Mouse (Mus musculus) right cerebral cortex, postnatal 25 days (tissue): Measurements from ENCODE around the gene Zfp566.
A peak's percentile ranks its signal among the peaks of the same experiment; 100 is the strongest.
"Not testable (repeated sequence)": the region's sequence is repeated elsewhere in the genome, so short reads cannot be mapped to it uniquely, and the experiment has no call there.

Experiments used
- DNase-seq: peaks from one replicate; pipeline ENCODE4 v3.0.0; 2022

Zfp566 gene

GRCm38 (mm10) chr7:30090092-30090969 is at the start of gene Zfp566, which contains the start of gene Gm26920:
Zfp566 (minus strand) TSS chr7:30090527.
Gm26920 (minus strand) TSS chr7:30090410.
- peak; percentile 96 for DNase-seq

DNA sequence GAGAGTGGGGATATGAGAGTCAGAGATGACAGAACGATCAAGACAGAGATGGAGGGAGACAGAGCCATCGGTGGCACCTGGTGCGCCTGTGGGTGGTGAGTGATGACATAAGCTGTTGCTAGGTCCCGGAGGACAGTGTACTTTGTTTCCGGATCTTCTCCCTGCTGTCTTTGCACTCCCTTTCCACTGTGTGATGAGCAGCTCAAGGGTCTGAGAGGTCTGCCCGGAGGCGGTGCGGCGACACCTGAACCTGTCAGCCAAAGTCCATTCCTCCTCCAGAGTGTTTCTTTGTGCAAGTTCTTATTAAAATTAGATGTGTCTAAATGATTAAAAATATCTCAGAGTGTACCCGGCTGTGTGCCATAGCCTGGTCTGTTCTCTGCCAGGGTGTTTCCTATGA is 46.5 kb upstream of the Zfp566 start:
- DNase-seq: no peak

DNA sequence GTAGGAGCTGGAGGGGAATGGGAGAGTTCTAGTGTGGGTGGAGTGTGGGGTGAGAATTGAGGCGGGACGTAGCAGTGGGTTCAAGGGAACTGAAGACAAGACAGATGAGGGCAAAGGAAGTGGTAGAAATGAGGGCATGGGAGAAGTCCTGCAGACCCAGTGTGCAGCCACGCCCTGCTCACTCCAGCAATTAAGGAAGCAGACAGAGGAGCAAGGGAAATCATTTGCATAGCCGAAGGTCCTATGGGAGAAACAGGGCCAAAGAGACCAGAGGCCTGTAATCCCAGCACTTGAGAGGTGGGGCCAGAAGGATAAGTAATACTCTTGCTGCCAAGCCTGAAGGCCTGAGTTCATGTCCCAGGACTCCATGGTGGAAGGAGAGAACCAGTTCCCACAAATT is 42.1 kb upstream of the Zfp566 start:
- no peak for DNase-seq

DNA sequence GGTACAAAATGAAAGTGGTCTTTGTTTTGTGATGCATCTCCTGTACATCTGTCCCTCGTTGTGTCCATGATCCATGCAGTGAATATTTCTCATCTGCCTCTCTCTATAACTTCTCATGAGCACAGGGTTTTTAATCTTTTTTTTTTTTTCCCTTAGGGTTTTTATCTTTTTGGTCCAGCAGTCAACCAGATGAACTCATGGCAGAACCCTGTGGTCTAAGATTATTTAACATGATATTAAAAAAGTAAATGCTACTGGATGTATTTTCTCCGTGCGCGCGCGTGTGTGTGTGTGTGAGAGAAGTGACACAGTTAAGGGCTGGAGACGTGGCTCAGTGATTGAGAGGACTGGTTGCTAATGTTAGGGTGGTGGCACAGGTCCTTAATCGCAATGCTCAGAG is 39.6 kb upstream of the Zfp566 start:
- DNase-seq: no peak

GRCm38 (mm10) chr7:30122188-30122530 is 31.8 kb upstream of the Zfp566 start:
- DNase-seq: no peak

GRCm38 (mm10) chr7:30121308-30122187 is 31.2 kb upstream of the Zfp566 start, which contains the start of gene Zfp382:
Zfp382 (plus strand) TSS chr7:30121942.
- peak; percentile 93 for DNase-seq

DNA sequence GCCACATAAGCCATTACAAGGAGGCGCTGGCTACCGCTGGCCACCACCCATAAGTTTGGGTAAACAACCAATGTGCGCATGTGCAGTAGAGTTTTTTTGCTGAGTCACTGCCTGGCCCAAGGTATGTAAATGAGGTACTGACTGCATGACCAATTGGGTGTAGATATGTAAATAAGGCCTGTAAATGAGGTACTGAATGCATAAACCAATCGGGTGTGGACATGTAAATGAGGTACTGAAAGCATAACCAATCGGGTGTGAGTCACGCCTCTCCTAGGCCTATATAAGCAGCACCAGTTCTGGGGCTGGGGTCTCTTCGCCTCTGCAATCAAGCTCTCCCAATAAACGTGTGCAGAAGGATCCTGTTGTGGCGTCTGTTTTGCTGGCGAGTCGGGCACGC is 27.6 kb upstream of the Zfp566 start:
- not testable (repeated sequence) for DNase-seq

GRCm38 (mm10) chr7:30116076-30116475 is 25.7 kb upstream of the Zfp566 start:
- no peak for DNase-seq

DNA sequence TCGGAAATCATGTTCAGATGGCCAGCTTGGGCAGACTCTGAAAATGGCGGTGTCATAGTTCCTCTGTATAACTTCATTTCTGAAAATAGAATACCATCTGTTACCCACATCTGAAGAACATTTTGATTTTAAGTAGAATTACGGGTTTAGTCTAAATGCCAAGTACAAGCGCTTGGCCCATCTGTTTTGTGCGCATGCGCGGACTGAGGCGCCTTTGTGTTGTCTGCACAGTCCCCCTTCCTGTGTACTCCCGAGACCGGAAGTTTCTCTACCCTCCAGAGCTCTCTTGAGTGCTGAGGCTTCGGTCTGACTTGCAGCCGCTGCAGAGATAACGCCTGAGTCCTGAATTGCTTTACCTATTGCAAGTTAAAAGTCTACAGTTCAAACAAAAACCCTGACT is 9.0 kb upstream of the Zfp566 start:
- peak; percentile 80 for DNase-seq

DNA sequence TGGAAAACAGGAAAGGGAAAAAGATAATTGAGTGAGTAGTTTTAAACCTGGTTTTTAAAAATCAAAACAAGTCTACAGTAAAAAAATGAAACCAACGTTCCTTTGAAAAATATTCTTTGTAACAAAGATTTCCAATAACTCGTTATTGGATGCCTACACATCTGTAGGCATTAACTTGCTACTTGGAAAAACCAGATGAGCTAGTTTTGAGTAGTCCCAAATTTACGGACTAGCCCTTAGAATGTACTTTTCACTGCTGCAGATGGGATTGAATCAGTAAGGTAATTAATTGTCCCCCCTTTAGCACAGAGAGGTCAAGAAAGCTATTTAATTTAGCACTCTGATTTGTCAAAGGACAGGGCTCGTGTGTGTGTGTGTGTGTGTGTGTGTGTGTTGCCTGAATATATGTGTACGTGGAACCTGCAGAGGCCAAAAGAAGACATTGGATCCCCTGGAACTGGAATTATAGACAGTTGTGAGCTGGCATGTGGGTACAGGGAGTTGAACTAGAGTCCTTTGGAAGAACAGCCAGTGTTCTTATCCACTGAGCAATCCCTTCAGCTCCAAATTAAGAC is 5.3 kb upstream of the Zfp566 start:
- no peak for DNase-seq

- DNase-seq: peak; percentile 89
These were observed 4.5 kb upstream of the Zfp566 start, which contains the start of gene Zfp260 for GRCm38 (mm10) chr7:30094646-30095429. Zfp260 (plus strand) TSS chr7:30094777.

- no peak for DNase-seq
These were observed 3.6 kb upstream of the Zfp566 start for GRCm38 (mm10) chr7:30093918-30094415.

GRCm38 (mm10) chr7:30092666-30093065 is 2.3 kb upstream of the Zfp566 start:
- DNase-seq: no peak

GRCm38 (mm10) chr7:30090970-30091585 is 751 bp upstream of the Zfp566 start:
- no peak for DNase-seq

GRCm38 (mm10) chr7:30089405-30089804 is 922 bp downstream of the Zfp566 start:
- no peak for DNase-seq

DNA sequence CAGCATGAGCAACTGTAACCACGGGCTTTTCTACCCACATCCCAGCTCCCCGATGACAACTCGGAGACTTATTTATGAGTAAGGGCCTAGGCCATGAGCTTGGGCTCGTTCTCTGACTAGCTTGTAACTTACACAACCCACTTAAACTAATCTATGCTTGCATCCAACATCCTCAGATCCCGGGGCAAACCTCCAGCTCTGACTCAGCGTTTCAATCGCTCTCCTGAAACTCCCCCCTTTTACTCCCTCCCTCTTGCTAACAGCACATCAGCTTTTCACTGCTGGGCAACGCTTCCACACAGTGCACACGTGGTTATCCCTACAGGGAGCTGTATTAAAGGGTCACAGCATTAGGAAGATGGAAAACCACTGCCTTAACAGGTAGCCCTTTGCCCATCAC is 3.8 kb downstream of the Zfp566 start:
- peak; percentile 41 for DNase-seq

DNA sequence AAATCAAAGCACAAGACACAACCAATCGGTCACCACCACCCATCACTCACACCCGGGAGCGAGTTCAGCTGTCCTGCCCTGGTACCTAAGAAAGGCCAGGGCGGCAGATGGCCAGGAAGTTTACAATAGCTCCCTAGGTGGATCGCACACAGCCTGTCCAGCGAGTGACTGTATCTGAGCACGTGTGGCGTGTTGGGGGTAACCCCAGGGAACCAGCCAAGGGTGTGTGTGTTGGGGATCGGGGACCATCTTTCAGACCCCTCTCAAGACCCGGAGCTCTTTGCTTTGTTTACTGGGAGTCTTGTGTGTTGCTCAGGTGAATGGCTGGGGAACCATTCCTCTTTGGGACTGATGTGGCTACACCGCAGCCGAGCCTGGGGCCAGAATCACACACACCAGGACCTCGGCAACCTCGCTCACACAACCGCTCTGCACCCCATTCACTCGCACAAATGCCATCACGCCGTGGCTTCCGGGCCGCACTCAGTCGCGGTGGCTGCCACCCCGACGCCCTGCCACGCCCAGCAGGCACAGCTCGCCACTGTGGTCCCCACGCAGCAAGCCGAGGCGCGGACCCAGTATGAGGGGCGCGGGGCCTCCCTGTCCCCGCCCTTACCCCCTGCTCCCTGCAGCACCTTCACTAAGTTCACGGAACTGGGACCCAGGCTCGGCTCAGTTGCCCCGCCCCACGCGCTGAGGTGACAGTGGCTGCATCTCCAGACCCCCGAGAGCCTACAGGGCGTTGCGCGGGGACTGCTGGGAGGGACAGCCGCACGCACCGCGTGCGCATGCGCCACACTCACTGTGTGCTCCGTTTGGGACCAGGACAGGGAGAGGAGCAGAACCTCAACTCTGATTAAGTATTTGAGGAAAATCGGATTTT is 17.9 kb downstream of the Zfp566 start, which contains the start of gene Zfp82:
Zfp82 (minus strand) TSS at position 755 of the 883 bp plus-strand sequence.
- peak; percentile 85 for DNase-seq

- DNase-seq: no peak
These were observed 25.7 kb downstream of the Zfp566 start for GRCm38 (mm10) chr7:30064622-30065021.

DNA sequence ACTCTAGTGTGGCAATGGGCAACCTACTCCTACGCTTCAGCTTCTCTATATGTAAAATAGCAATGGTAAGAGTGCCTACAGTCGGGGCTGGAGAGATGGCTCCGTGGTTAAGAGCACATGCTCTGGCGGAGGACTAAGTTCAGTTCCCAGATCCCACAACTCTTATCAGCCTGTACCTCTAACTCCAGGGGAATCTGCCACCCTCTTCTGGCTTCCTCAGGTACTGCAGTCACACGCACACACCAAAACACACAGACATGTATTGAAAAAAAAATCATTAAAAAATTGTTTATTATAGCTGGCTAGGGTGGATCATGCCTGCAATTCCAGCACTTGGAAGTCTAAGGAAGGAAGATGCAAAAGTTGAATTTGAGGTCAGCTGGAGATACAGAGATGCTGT is 27.8 kb downstream of the Zfp566 start:
- DNase-seq: no peak

GRCm38 (mm10) chr7:30060341-30060740 is 30.0 kb downstream of the Zfp566 start:
- DNase-seq: no peak

GRCm38 (mm10) chr7:30053591-30053990 is 36.7 kb downstream of the Zfp566 start:
- DNase-seq: no peak
